17 mouse cellular contexts compared by ENCODE assay signal in genomic region chr2:159981694-159982093, GRCm38 (mm10).
"Had no signal": no experiment of that assay in that cellular context is flagged by ENCODE, and none has a peak within 500 bp of the region (broad histone marks: within the 10 kb centered on the region; RNA-seq: fewer than 3 reads in every experiment).

No protein-coding gene starts in this region.

- DNase-seq: lung, adult 2 months; lung, postnatal 14 days; lung, postnatal 36 days; right cerebral cortex, postnatal 14 days; thymus, adult 2 months; thymus, postnatal 25 days; thymus, postnatal 4 days had no signal

- H3K9me3 ChIP-seq: lung, embryonic 15.5 days; midbrain, embryonic 13.5 days; midbrain, embryonic 15.5 days; neural tube, embryonic 12.5 days; stomach, embryonic 15.5 days had no signal

- H3K27me3 ChIP-seq: lung, embryonic 15.5 days; megakaryocyte, embryonic 14.5 days; midbrain, embryonic 13.5 days; midbrain, embryonic 15.5 days; neural tube, embryonic 12.5 days; stomach, embryonic 15.5 days had no signal

- H3K9ac ChIP-seq: lung, embryonic 15.5 days; midbrain, embryonic 13.5 days; midbrain, embryonic 15.5 days; neural tube, embryonic 12.5 days; stomach, embryonic 15.5 days had no signal

- H3K27ac ChIP-seq: lung, embryonic 15.5 days; macrophage; midbrain, embryonic 13.5 days; midbrain, embryonic 15.5 days; neural tube, embryonic 12.5 days; stomach, embryonic 15.5 days; stomach, postnatal 0 days had no signal

- ATAC-seq: lung, postnatal 0 days; midbrain, embryonic 13.5 days; midbrain, embryonic 15.5 days had no signal

- H3K4me1 ChIP-seq: lung, embryonic 15.5 days; megakaryocyte, embryonic 14.5 days; midbrain, embryonic 13.5 days; midbrain, embryonic 15.5 days; neural tube, embryonic 12.5 days; stomach, embryonic 15.5 days had no signal

- H3K36me3 ChIP-seq: lung, embryonic 15.5 days; midbrain, embryonic 13.5 days; midbrain, embryonic 15.5 days; neural tube, embryonic 12.5 days; stomach, embryonic 15.5 days had no signal

- H3K4me3 ChIP-seq: lung, embryonic 15.5 days; megakaryocyte, embryonic 14.5 days; midbrain, embryonic 13.5 days; midbrain, embryonic 15.5 days; neural tube, embryonic 12.5 days; stomach, embryonic 15.5 days had no signal

- H3K4me2 ChIP-seq: lung, embryonic 15.5 days; midbrain, embryonic 11.5 days; midbrain, embryonic 13.5 days; midbrain, embryonic 15.5 days; neural tube, embryonic 12.5 days; stomach, embryonic 15.5 days had no signal
